Mouse (Mus musculus): Measurements from ENCODE around the gene Slc30a6. TPM values are rescaled to one million over a fixed set of nuclear protein-coding genes. Genes with fewer than 3 reads are reported as not detected.
"Not testable (repeated sequence)": the region's sequence is repeated elsewhere in the genome, so short reads cannot be mapped to it uniquely, and the experiment has no call there.

Gene Slc30a6
- polyA plus RNA-seq, 1 experiment = 30.7 TPM

DNA sequence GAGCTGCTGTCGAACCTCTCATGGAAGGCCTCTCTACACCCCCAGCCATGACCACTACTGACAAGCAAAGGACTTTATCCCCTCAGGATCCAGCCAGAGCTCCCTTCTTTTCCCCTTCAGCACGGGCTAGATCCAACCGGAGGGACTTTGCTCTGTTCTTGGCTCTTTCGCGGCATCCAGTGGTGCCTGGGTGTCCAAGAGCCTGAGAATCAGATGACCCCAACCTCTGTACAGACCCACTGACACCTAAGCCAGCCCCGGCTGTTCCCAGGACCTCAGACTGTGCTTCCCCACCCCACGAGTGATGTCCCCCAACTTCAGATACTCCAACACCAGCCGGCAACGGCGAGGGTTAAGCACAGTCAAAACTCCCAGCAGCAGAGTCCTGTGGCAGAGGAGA, 54.4 kb downstream of the Slc30a6 start:
- DNase-seq (ENCODE audit: low read depth) = no peak
- TF ChIP-seq POLR2A (IDR thresholded peaks at IDR 0.05; ENCODE audit: borderline replicate concordance, extremely low read depth, insufficient read depth, insufficient read length, poor library complexity, severe bottlenecking) (no peak), CTCF (IDR thresholded peaks at IDR 0.05; ENCODE audit: borderline replicate concordance, extremely low read depth, insufficient read depth, insufficient read length) (no peak)

DNA sequence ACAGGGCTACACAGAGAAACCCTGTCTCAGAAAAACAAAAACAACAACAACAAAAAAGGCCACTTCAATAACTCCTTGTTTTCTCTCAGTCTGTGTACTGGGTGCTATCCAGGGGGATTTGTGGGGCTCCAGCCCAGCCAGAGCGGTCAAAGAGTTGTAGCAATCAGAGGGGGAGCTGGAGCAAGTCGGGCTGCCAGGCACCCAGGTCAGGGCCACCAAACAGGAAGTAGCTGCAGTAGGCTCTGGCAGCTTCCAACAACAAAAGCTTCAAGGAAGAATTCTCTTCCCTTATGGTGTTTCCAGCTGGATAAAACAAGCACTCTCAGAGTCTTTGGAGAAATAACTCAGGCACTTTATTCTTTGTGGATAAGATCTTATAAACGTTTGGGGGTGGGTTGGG, 58.5 kb downstream of the Slc30a6 start:
- TF ChIP-seq POLR2A (IDR thresholded peaks at IDR 0.05; ENCODE audit: borderline replicate concordance, extremely low read depth, insufficient read depth, insufficient read length, poor library complexity, severe bottlenecking) (no peak), CTCF (IDR thresholded peaks at IDR 0.05; ENCODE audit: borderline replicate concordance, extremely low read depth, insufficient read depth, insufficient read length) (no peak)
- no peak for DNase-seq (ENCODE audit: low read depth)

DNA sequence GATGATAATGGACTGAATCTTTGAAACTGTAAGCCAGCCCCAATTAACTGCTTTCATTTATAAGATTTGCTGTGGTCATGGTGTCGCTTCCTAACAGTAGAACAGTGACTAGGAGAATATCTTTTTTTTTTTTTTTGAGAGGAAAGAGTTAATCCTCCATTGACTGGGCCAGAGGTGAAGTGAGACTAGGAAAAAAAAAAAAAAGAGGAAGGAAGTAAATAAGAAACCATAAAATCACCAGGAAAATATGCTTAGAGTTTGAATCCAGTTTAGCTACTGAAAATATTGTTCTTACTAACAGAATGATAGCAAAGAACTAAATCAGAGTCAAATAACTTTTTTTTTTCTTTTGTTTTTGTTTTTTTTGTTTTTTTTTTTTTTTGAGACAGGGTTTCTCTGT, 59.3 kb downstream of the Slc30a6 start:
- TF ChIP-seq CTCF (IDR thresholded peaks at IDR 0.05; ENCODE audit: borderline replicate concordance, extremely low read depth, insufficient read depth, insufficient read length) = no peak
- DNase-seq (ENCODE audit: low read depth) = no peak

DNA sequence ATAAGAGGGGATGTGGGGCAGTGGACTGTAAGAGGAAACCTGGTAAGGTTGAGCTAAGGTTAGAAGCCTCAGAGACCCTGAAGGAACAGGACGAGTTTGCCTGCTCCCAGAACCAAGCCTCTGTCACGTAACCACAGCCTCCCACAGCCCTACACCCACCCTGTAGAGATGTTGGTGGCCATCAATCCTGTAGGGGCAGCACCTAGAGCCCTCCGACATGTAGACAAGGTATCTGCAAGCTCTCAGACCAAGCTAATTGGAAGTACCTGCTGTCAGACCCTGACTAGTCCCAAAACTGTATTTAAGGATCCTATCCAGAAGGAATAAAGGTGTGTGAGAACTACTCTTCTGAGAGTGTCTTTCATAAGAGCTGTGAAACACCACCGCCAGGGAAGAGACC, 60.0 kb downstream of the Slc30a6 start:
- TF ChIP-seq POLR2A (IDR thresholded peaks at IDR 0.05; ENCODE audit: borderline replicate concordance, extremely low read depth, insufficient read depth, insufficient read length, poor library complexity, severe bottlenecking) = no peak
- no peak for TF ChIP-seq CTCF (IDR thresholded peaks at IDR 0.05; ENCODE audit: borderline replicate concordance, extremely low read depth, insufficient read depth, insufficient read length)
- DNase-seq (ENCODE audit: low read depth) = no peak

DNA sequence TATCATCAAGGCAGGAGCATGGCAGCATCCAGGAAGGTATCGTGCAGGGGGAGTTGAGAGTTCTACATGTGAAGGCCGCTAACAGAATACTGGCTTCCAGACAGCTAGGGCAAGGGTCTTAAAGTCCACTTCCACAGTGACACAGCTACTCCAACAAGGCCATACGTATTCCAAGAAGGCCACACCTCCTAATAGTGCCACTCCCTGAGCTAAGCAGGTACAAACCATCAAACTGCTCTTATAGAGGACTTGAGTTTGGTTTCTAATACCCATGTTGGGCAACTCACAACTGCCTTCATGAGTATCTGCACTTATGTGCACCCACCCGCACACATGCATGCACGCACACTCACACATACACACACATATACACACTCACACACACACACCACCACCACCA, 61.4 kb downstream of the Slc30a6 start:
- no peak for TF ChIP-seq POLR2A (IDR thresholded peaks at IDR 0.05; ENCODE audit: borderline replicate concordance, extremely low read depth, insufficient read depth, insufficient read length, poor library complexity, severe bottlenecking)
- TF ChIP-seq CTCF (IDR thresholded peaks at IDR 0.05; ENCODE audit: borderline replicate concordance, extremely low read depth, insufficient read depth, insufficient read length) = no peak
- DNase-seq (ENCODE audit: low read depth) = no peak

DNA sequence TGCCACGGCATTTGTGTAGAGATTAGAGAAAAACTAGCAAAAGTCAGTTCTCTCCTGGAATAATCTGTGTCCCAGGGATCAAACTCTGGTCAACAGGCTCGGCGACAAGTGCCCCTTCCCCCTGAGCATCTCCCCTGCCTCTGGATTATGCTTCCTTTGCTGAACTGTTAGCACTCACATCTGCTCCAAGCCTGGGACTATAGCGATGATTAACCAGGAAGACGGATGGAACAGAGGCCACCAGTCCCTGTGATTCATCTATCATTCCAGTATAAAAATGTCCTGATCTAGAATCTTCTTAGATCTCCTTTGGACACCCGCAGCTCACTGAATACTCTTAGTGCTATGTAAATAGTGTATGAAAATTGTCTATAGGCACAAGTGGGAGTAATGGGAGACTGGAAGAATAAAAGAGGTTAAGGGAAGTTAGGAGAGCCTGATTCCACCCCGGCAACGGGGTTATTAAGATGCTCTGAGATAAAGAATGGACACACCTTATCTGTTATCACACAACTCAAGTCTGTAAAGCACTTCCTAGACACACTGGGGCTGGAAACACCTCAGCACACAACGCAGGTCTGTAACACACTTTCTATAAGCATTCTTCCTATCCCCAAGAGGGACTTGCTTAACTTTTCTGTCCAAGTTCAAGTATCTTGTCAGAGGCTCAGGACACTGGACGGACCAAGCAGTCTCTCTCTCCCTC, 62.7 kb downstream of the Slc30a6 start:
- no peak for DNase-seq (ENCODE audit: low read depth)
- TF ChIP-seq CTCF (IDR thresholded peaks at IDR 0.05; ENCODE audit: borderline replicate concordance, extremely low read depth, insufficient read depth, insufficient read length) = no peak
- no peak for TF ChIP-seq POLR2A (IDR thresholded peaks at IDR 0.05; ENCODE audit: borderline replicate concordance, extremely low read depth, insufficient read depth, insufficient read length, poor library complexity, severe bottlenecking)

DNA sequence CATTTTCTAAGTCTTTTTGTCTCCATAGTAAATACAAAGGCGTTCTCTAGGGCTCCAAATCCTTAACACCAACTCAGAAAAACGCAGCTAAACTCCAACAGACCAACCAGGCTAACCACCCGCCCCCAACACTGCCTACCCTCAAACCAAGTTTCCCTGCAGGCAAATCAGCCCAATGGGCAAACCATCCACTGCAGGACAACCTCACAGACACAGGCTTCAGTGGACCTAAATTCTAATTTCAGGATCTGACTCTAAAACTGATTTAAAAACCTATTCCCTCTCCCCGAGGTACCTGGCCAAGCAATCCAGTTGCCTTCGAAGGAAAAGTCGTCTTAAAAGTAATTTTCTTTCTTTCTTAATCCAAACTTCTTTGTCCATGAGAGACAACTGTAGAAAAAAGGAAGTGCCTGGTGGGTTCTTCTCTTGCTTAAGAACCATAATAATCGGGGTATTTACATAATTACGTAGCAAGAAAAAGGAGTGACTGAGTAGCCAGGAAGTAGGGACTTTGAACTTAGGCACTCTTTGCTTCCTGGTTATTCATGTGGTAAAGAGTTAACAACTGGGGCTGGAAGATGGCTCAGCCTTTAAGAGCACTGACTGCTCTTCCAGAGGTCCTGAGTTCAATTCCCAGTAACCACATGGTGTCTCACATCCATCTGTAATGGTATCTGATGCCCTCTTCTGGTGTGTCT, 63.5 kb downstream of the Slc30a6 start, which contains the start of gene Nlrc4:
Gene Nlrc4 (minus strand): TSS at position 432 of the 698 bp plus-strand sequence.
- DNase-seq (ENCODE audit: low read depth) = no peak
- no peak for TF ChIP-seq POLR2A (IDR thresholded peaks at IDR 0.05; ENCODE audit: borderline replicate concordance, extremely low read depth, insufficient read depth, insufficient read length, poor library complexity, severe bottlenecking)
- TF ChIP-seq CTCF (IDR thresholded peaks at IDR 0.05; ENCODE audit: borderline replicate concordance, extremely low read depth, insufficient read depth, insufficient read length) = no peak

DNA sequence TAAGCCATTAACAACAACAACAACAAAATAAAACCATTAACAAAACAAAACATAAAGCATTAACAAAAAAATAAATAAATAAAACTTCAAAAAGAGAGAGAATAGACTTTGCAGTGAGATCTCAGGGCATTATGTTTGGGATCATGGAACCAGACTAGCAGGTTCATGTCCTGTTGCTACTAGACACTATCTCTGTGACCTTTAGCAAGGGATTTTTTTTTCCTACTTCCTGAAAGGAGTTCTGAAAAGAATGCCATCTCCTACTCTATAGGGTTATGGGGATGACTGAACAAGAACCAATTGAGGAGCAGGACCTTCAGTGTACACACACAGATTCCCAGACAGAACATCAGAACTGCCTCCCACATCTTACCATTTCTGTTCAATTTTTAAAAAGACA, 68.1 kb downstream of the Slc30a6 start:
- TF ChIP-seq POLR2A (IDR thresholded peaks at IDR 0.05; ENCODE audit: borderline replicate concordance, extremely low read depth, insufficient read depth, insufficient read length, poor library complexity, severe bottlenecking) (no peak), CTCF (IDR thresholded peaks at IDR 0.05; ENCODE audit: borderline replicate concordance, extremely low read depth, insufficient read depth, insufficient read length) (no peak)
- DNase-seq (ENCODE audit: low read depth) = no peak

DNA sequence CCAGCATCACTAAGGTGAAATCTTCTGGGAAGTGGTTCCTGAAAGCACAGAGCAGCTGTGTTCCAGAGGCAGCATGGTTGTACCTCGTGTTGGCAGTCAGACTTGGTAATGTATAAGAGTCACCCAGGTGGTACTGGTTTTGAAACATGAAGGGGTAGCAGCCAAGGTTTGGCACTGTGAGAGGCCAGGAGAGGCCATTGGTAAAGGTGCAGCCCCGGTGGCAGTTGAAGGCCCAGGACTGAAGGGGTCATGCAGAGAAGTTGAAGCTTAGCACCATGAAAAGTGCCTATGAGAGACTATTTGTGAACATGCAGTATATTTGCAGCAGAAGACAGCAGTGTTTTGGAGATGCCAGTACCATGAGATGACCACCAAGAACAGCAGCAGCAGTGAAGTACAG, 72.6 kb downstream of the Slc30a6 start:
- not testable (repeated sequence) for DNase-seq (ENCODE audit: low read depth)

DNA sequence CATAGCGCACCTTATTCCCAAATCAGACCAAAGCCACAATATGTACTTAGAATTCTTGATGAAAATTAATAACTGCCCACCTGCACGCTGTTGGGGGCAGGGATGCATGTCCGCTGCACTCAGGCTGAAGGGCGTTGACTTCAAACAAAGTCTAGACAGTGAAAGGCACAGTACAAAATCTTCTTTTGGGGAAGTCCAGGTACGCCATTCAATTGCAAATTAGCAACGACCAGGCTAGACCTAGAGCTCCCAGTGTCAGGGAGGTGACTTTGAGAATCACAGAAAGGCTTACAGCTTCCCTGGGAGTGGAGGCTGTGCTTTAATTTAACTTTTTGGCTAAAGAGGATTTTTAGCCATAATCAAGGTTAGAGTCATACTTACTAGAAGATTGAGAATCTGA, 74.7 kb downstream of the Slc30a6 start:
- DNase-seq (ENCODE audit: low read depth) = not testable (repeated sequence)

Other genes starting within 250 kb of the Slc30a6 start
- gene Memo1, start 100.1 kb upstream of the Slc30a6 start, polyA plus RNA-seq (2012; rRNA removed) = 67.6 and 94.2 TPM in 2 replicates
- gene Dpy30, start 71.7 kb upstream of the Slc30a6 start, polyA plus RNA-seq (2012; rRNA removed) = 111 and 135 TPM in 2 replicates
- 64.6 and 81.7 TPM in 2 replicates for gene Spast, start 56.6 kb upstream of the Slc30a6 start, polyA plus RNA-seq (2012; rRNA removed)
- gene Nlrc4, start 63.5 kb downstream of the Slc30a6 start, polyA plus RNA-seq (2012; rRNA removed) = 0.04 and 0.05 TPM in 2 replicates
- gene Yipf4, start 93.9 kb downstream of the Slc30a6 start, polyA plus RNA-seq (2012; rRNA removed) = 26.3 and 37.3 TPM in 2 replicates
- 110 and 123 TPM in 2 replicates for gene Birc6, start 132.7 kb downstream of the Slc30a6 start, polyA plus RNA-seq (2012; rRNA removed)